Mouse (Mus musculus): ENCODE results near the gene Rasgef1b. TPM values are rescaled to one million over a fixed set of nuclear protein-coding genes. Genes with fewer than 3 reads are reported as not detected.

Gene Rasgef1b
- 62.1 and 81.3 TPM in 2 replicates for polyA plus RNA-seq (2015; fragmentation: Nextera tagmentation; extraction: Ambion mirVana)

- peak; percentile 96 for ATAC-seq
- peak within 1 kb of the TSS; percentile 94 for H3K4me2 ChIP-seq
- H3K36me3 ChIP-seq (ENCODE audit: poor library complexity, severe bottlenecking) = no peaks in the 10 kb centered on the region
- H3K9me3 ChIP-seq (replicated peaks) = no peaks in the 10 kb centered on the region
- peaks cover 22% of the 10 kb centered on the region for H3K4me1 ChIP-seq
- H3K27ac ChIP-seq = peak within 1 kb of the TSS; percentile 81
- peak within 1 kb of the TSS; percentile 69 for H3K4me3 ChIP-seq
- whole genome bisulfite sequencing = 2% methylated on average over 35 of the region's 53 CpGs
- H3K9ac ChIP-seq = peak within 1 kb of the TSS; percentile 75
- peaks cover 20% of the 10 kb centered on the region for H3K27me3 ChIP-seq
Observed at GRCm38 (mm10) chr5:99728649-99729212, at the start of gene Rasgef1b. Gene Rasgef1b, minus strand, starts transcription at chr5:99729065.

GRCm38 (mm10) chr5:99775342-99775741 lies 46.5 kb upstream of the Rasgef1b start:
- WGBS = 83% methylated on average over 16 of the region's 16 CpGs
- no peaks in the 10 kb centered on the region for H3K27me3 ChIP-seq
- ATAC-seq = no peak

GRCm38 (mm10) chr5:99773265-99773664 lies 44.4 kb upstream of the Rasgef1b start:
- ATAC-seq = peak; percentile 57
- Histone ChIP-seq H3K36me3 (ENCODE audit: poor library complexity, severe bottlenecking) (no peaks in the 10 kb centered on the region), H3K27me3 (no peaks in the 10 kb centered on the region), H3K4me1 (0 out of 2 replicates have a peak, but pooled peaks cover 4% of the 10 kb centered on the region), H3K9ac (no peak overlapping the region), H3K27ac (peak overlapping the region; percentile 22), H3K9me3 (replicated peaks) (peaks cover 4% of the 10 kb centered on the region), H3K4me2 (no peak overlapping the region), H3K4me3 (no peak overlapping the region)
- 79% methylated on average over 9 of the region's 9 CpGs for WGBS

More at GRCm38 (mm10) chr5:99775342-99775741, 46.5 kb upstream of the Rasgef1b start:
- no peak overlapping the region for H3K27ac ChIP-seq
- no peak overlapping the region for H3K4me2 ChIP-seq
- H3K4me3 ChIP-seq = no peak overlapping the region
- 0 out of 2 replicates have a peak, but pooled peaks cover 8% of the 10 kb centered on the region for H3K4me1 ChIP-seq
- no peaks in the 10 kb centered on the region; the same call in none of the 2 replicates for H3K9me3 ChIP-seq (replicated peaks)
- no peak overlapping the region for H3K9ac ChIP-seq
- no peaks in the 10 kb centered on the region for H3K36me3 ChIP-seq (ENCODE audit: poor library complexity, severe bottlenecking)

- ATAC-seq = no peak
- Histone ChIP-seq H3K36me3 (ENCODE audit: poor library complexity, severe bottlenecking) (no peaks in the 10 kb centered on the region), H3K9ac (no peak overlapping the region), H3K27ac (no peak overlapping the region), H3K9me3 (replicated peaks) (no peaks in the 10 kb centered on the region), H3K4me1 (peaks cover 8% of the 10 kb centered on the region), H3K4me3 (no peak overlapping the region), H3K27me3 (no peaks in the 10 kb centered on the region), H3K4me2 (no peak overlapping the region)
- 75% methylated on average over 3 of the region's 3 CpGs for whole genome bisulfite sequencing
Observed at GRCm38 (mm10) chr5:99764246-99764645, 35.4 kb upstream of the Rasgef1b start.

GRCm38 (mm10) chr5:99758859-99759258 lies 30.0 kb upstream of the Rasgef1b start:
- H3K9ac ChIP-seq = 0 out of 2 replicates have a peak overlapping the region, but pooled peaks have one; percentile 31
- H3K4me2 ChIP-seq = no peak overlapping the region
- peaks cover 18% of the 10 kb centered on the region for H3K4me1 ChIP-seq
- peak overlapping the region; percentile 38; the same call in 1 of the 2 replicates for H3K27ac ChIP-seq
- H3K27me3 ChIP-seq = no peaks in the 10 kb centered on the region
- H3K9me3 ChIP-seq (replicated peaks) = no peaks in the 10 kb centered on the region
- peak; percentile 79; the same call in 1 of the 2 replicates for ATAC-seq
- H3K36me3 ChIP-seq (ENCODE audit: poor library complexity, severe bottlenecking) = no peaks in the 10 kb centered on the region
- 13% methylated on average over 5 of the region's 5 CpGs for WGBS
- no peak overlapping the region for H3K4me3 ChIP-seq

- Histone ChIP-seq H3K4me3 (no peak overlapping the region), H3K27ac (no peak overlapping the region; the same call in 1 of the 2 replicates), H3K36me3 (ENCODE audit: poor library complexity, severe bottlenecking) (no peaks in the 10 kb centered on the region), H3K9ac (no peak overlapping the region), H3K27me3 (no peaks in the 10 kb centered on the region), H3K4me2 (peak overlapping the region; percentile 11; the same call in 1 of the 2 replicates), H3K9me3 (replicated peaks) (no peaks in the 10 kb centered on the region), H3K4me1 (peaks cover 16% of the 10 kb centered on the region)
- ATAC-seq = no peak
- 76% methylated on average over 12 of the region's 12 CpGs for WGBS
Observed at GRCm38 (mm10) chr5:99753843-99754242, 25.0 kb upstream of the Rasgef1b start.

- Histone ChIP-seq H3K36me3 (ENCODE audit: poor library complexity, severe bottlenecking) (no peaks in the 10 kb centered on the region), H3K4me3 (no peak overlapping the region), H3K27ac (no peak overlapping the region; the same call in 1 of the 2 replicates), H3K27me3 (no peaks in the 10 kb centered on the region), H3K9ac (no peak overlapping the region), H3K4me1 (peaks cover 15% of the 10 kb centered on the region), H3K9me3 (replicated peaks) (no peaks in the 10 kb centered on the region), H3K4me2 (peak overlapping the region; percentile 11; the same call in 1 of the 2 replicates)
- no peak for ATAC-seq
- 61% methylated on average over 13 of the region's 13 CpGs for WGBS
Observed at GRCm38 (mm10) chr5:99753368-99753767, 24.5 kb upstream of the Rasgef1b start.

GRCm38 (mm10) chr5:99752670-99753231 lies 23.9 kb upstream of the Rasgef1b start:
- 80% methylated on average over 5 of the region's 5 CpGs for WGBS
- no peak overlapping the region for H3K27ac ChIP-seq
- ATAC-seq = no peak
- H3K27me3 ChIP-seq = no peaks in the 10 kb centered on the region
- H3K4me1 ChIP-seq = peaks cover 21% of the 10 kb centered on the region
- no peak overlapping the region for H3K4me3 ChIP-seq
- no peak overlapping the region for H3K4me2 ChIP-seq
- no peaks in the 10 kb centered on the region for H3K36me3 ChIP-seq (ENCODE audit: poor library complexity, severe bottlenecking)
- H3K9ac ChIP-seq = no peak overlapping the region
- H3K9me3 ChIP-seq (replicated peaks) = no peaks in the 10 kb centered on the region

GRCm38 (mm10) chr5:99748417-99748816 lies 19.6 kb upstream of the Rasgef1b start:
- no peaks in the 10 kb centered on the region for H3K36me3 ChIP-seq (ENCODE audit: poor library complexity, severe bottlenecking)
- no peak overlapping the region for H3K9ac ChIP-seq
- H3K27ac ChIP-seq = peak overlapping the region; percentile 25; the same call in 1 of the 2 replicates
- H3K27me3 ChIP-seq = no peaks in the 10 kb centered on the region
- ATAC-seq = peak; percentile 56; the same call in 1 of the 2 replicates
- H3K4me3 ChIP-seq = no peak overlapping the region
- H3K4me2 ChIP-seq = no peak overlapping the region
- WGBS = 35% methylated on average over 10 of the region's 10 CpGs
- peaks cover 41% of the 10 kb centered on the region for H3K4me1 ChIP-seq
- no peaks in the 10 kb centered on the region for H3K9me3 ChIP-seq (replicated peaks)

DNA sequence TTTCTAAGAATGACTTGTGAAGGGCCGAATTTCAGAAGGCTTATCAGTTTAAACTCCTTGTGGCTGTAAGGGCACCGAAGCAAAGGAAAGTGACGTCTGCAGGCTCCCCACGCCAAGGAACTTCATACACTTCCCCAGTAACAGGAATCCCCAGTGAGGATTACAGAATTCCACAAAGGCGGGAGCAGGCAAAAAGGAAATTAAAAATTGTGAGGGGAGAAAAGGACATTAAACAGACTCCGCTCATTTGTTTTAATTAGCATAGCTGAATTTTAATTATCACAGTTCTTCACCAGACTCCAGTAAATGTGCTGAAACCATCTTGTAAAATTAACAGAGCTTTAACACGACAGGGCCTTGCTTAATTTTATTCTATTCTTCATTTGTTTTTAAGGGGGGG lies 17.2 kb upstream of the Rasgef1b start:
- Histone ChIP-seq H3K4me3 (no peak overlapping the region), H3K4me1 (peaks cover 41% of the 10 kb centered on the region), H3K27ac (no peak overlapping the region; the same call in none of the 2 replicates), H3K36me3 (ENCODE audit: poor library complexity, severe bottlenecking) (no peaks in the 10 kb centered on the region), H3K4me2 (no peak overlapping the region), H3K9ac (no peak overlapping the region), H3K9me3 (replicated peaks) (no peaks in the 10 kb centered on the region), H3K27me3 (no peaks in the 10 kb centered on the region)
- WGBS = 24% methylated on average over 7 of the region's 7 CpGs
- ATAC-seq = no peak

- Histone ChIP-seq H3K27ac (no peak overlapping the region), H3K4me3 (no peak overlapping the region), H3K36me3 (ENCODE audit: poor library complexity, severe bottlenecking) (no peaks in the 10 kb centered on the region), H3K4me1 (peaks cover 42% of the 10 kb centered on the region), H3K27me3 (no peaks in the 10 kb centered on the region), H3K4me2 (no peak overlapping the region), H3K9ac (no peak overlapping the region), H3K9me3 (replicated peaks) (no peaks in the 10 kb centered on the region)
- 89% methylated on average over 7 of the region's 7 CpGs for WGBS
- no peak for ATAC-seq
Observed at GRCm38 (mm10) chr5:99742874-99743273, 14.0 kb upstream of the Rasgef1b start.

DNA sequence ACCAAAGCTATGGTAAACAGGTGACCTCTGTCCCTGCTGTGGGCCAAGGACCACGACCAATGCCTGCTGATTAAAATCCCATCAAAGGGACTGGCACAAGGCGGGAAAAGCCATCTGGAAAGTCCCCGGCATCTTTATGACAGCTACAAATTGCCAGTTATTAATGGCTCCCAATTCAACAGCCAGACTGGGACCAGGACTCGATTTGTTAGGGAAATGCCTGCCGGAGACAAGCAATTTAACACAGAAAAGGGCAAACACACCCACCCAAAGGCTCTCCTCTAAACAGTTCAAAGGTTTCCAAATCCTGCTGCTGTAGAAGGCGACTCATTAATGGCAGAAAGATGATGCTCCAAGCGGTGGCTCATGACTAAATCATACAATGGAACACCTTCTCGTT lies 13.2 kb upstream of the Rasgef1b start:
- no peaks in the 10 kb centered on the region for H3K36me3 ChIP-seq (ENCODE audit: poor library complexity, severe bottlenecking)
- H3K4me3 ChIP-seq = no peak overlapping the region
- H3K9ac ChIP-seq = no peak overlapping the region
- H3K27me3 ChIP-seq = no peaks in the 10 kb centered on the region
- H3K4me1 ChIP-seq = peaks cover 42% of the 10 kb centered on the region
- H3K27ac ChIP-seq = no peak overlapping the region
- H3K9me3 ChIP-seq (replicated peaks) = no peaks in the 10 kb centered on the region
- ATAC-seq = no peak
- WGBS = 24% methylated on average over 8 of the region's 8 CpGs
- no peak overlapping the region for H3K4me2 ChIP-seq

Data from forebrain, embryonic 13.5 days (tissue).